Mouse (Mus musculus) forelimb bud, embryonic 11.5 days (tissue): ENCODE data around the gene Trappc4.

Source experiments
- DNase-seq: peaks from one replicate; pipeline ENCODE4 v3.0.0-alpha.2; 2012; ENCODE audit warnings: low read depth, low spot score

Trappc4 gene

DNA sequence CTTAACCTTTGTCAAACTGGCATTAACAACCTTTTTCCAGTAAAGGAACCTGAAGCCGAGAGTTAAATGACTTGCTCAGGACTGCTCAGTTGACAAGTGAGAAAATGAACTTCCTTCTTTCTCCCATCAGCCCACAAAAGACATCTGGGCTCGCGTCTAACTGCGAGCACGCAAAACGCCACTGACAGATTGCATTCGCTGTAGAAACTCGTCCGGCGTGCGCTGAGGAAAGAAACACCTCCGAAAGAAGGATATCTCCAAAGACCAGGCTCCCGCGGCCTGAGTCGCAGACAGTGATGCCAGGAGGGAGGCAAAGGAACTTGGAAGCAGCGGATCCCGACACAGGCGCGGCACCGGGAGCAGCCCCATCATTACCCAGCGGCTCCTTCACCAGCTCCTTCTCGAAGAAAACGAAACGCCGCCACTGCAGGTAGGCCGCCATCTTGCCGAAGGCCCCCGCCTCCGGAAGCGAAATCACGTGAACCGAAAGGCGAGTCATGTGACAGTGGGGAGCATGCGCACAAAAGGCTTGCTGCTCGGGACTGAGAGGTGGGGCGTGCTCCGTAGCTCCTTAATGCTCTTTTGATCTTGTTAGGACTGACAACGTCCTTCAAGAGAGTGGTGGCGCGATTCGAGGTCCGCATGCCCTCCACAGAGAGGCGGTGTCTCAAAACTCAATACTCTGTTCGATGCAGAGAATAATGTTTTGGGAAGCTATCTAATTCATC lies 46.0 kb downstream of the Trappc4 start, which contains the start of gene Vps11:
Gene Vps11, minus strand, starts transcription at position 481 of the 728 bp plus-strand sequence.
- peak; percentile 99 for DNase-seq

GRCm38 (mm10) chr9:44357207-44357606 lies 50.2 kb downstream of the Trappc4 start:
- peak; percentile 20 for DNase-seq
